Mouse (Mus musculus) cerebral cortex, adult 2 months (tissue): Measurements from ENCODE around the gene Hebp1.

Experiments
- WGBS: fragments of 180-500 bp; shearing (Covaris S2); methylation state at CpG from one replicate; pipeline ENCODE4 v1.1.7; 2018; 5-methylcytosine and 5-hydroxymethylcytosine counted together

Hebp1 gene

GRCm38 (mm10) chr6:135197446-135197845, 376 bp downstream of the Hebp1 start:
- 9% methylated on average over 7 of the region's 7 CpGs for WGBS

GRCm38 (mm10) chr6:135196707-135197106, 1.1 kb downstream of the Hebp1 start:
- WGBS = 90% methylated on average over 8 of the region's 8 CpGs

GRCm38 (mm10) chr6:135194907-135195306, 2.9 kb downstream of the Hebp1 start:
- 83% methylated on average over 4 of the region's 4 CpGs for WGBS

- WGBS = 76% methylated on average over 4 of the region's 4 CpGs
Observed at GRCm38 (mm10) chr6:135193733-135194132, 4.1 kb downstream of the Hebp1 start.

GRCm38 (mm10) chr6:135192993-135193392, 4.8 kb downstream of the Hebp1 start:
- 92% methylated on average over 8 of the region's 8 CpGs for WGBS

GRCm38 (mm10) chr6:135191906-135192305, 5.9 kb downstream of the Hebp1 start:
- WGBS = 98% methylated on average over 1 of the region's 1 CpGs

GRCm38 (mm10) chr6:135190122-135190521, 7.7 kb downstream of the Hebp1 start:
- 79% methylated on average over 6 of the region's 6 CpGs for WGBS

GRCm38 (mm10) chr6:135188629-135189028, 9.2 kb downstream of the Hebp1 start:
- WGBS = 71% methylated on average over 4 of the region's 4 CpGs

GRCm38 (mm10) chr6:135187076-135187917, 10.5 kb downstream of the Hebp1 start:
- 79% methylated on average over 10 of the region's 10 CpGs for WGBS

- 64% methylated on average over 8 of the region's 8 CpGs for WGBS
Observed at GRCm38 (mm10) chr6:135183961-135184360, 13.9 kb downstream of the Hebp1 start.

- 61% methylated on average over 5 of the region's 5 CpGs for WGBS
Observed at GRCm38 (mm10) chr6:135182925-135183324, 14.9 kb downstream of the Hebp1 start.

GRCm38 (mm10) chr6:135178599-135178998, 19.2 kb downstream of the Hebp1 start:
- WGBS = 68% methylated on average over 3 of the region's 3 CpGs

- WGBS = 87% methylated on average over 1 of the region's 1 CpGs
Observed at GRCm38 (mm10) chr6:135175014-135175413, 22.8 kb downstream of the Hebp1 start.

- WGBS = 77% methylated on average over 14 of the region's 14 CpGs
Observed at GRCm38 (mm10) chr6:135171736-135172135, 26.1 kb downstream of the Hebp1 start.

- 92% methylated on average over 3 of the region's 3 CpGs for WGBS
Observed at GRCm38 (mm10) chr6:135169246-135169645, 28.6 kb downstream of the Hebp1 start.

GRCm38 (mm10) chr6:135168471-135168870, 29.4 kb downstream of the Hebp1 start:
- WGBS = 88% methylated on average over 6 of the region's 6 CpGs

- 4% methylated on average over 46 of the region's 46 CpGs for WGBS
Observed at GRCm38 (mm10) chr6:135167380-135168311, 30.2 kb downstream of the Hebp1 start.

- WGBS = 68% methylated on average over 5 of the region's 5 CpGs
Observed at GRCm38 (mm10) chr6:135166712-135167111, 31.1 kb downstream of the Hebp1 start.

- 89% methylated on average over 3 of the region's 3 CpGs for WGBS
Observed at GRCm38 (mm10) chr6:135166262-135166661, 31.6 kb downstream of the Hebp1 start.

GRCm38 (mm10) chr6:135165706-135166105, 32.1 kb downstream of the Hebp1 start:
- WGBS = 91% methylated on average over 2 of the region's 2 CpGs

- 88% methylated on average over 3 of the region's 3 CpGs for WGBS
Observed at GRCm38 (mm10) chr6:135165191-135165590, 32.6 kb downstream of the Hebp1 start.

- 65% methylated on average over 4 of the region's 4 CpGs for WGBS
Observed at GRCm38 (mm10) chr6:135162861-135163260, 35.0 kb downstream of the Hebp1 start.
